Mouse (Mus musculus): Measurements from ENCODE around the gene Tbc1d7. TPM values are rescaled to one million over a fixed set of nuclear protein-coding genes. Genes with fewer than 3 reads are reported as not detected.
A peak's percentile ranks its signal among the peaks of the same experiment; 100 is the strongest.

Tbc1d7 gene
- polyA plus RNA-seq (2015; fragmentation: Nextera tagmentation; extraction: Ambion mirVana): 85.2 and 85.7 TPM in 2 replicates

GRCm38 (mm10) chr13:43171020-43171710, at the start of gene Tbc1d7:
Gene Tbc1d7 (minus strand): TSS chr13:43171501.
- WGBS: under 1% methylated on average over 48 of the region's 48 CpGs

DNA sequence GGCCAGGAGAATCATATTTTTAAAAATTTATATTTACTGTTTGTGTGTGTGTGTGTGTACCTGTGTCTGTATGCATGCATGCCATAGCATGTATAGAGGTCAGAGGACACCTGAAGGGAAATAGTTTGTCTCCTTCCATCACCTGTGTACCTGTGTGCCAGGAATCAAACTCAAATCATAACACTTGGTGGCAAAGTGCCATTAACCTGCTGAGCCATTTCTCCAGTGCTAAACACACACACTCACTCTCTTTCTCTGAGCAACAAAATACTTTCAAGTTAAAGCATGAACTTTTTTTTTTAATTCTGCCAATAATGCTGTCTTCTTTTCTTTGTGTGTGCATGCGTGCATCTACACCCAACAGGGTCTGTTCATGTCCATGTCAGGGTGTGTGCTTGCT, 49.3 kb upstream of the Tbc1d7 start:
- Histone ChIP-seq H3K36me3 (no peaks in the 10 kb centered on the region), H3K27me3 (no peaks in the 10 kb centered on the region), H3K4me1 (replicated peaks) (peaks cover 17% of the 10 kb centered on the region), H3K4me2 (no peak overlapping the region), H3K9me3 (no peaks in the 10 kb centered on the region), H3K9ac (no peak overlapping the region), H3K4me3 (no peak overlapping the region), H3K27ac (no peak overlapping the region)
- ATAC-seq (ENCODE audit: low FRiP score): no peak
- 85% methylated on average over 1 of the region's 1 CpGs for WGBS

More at GRCm38 (mm10) chr13:43171020-43171710, at the start of gene Tbc1d7:
- Histone ChIP-seq H3K27me3 (no peaks in the 10 kb centered on the region), H3K9me3 (no peaks in the 10 kb centered on the region), H3K4me2 (peak within 1 kb of the TSS; percentile 61), H3K27ac (peak within 1 kb of the TSS; percentile 90), H3K36me3 (peaks cover 9% of the 10 kb centered on the region), H3K4me1 (replicated peaks) (peaks cover 12% of the 10 kb centered on the region), H3K9ac (peak within 1 kb of the TSS; percentile 86), H3K4me3 (peak within 1 kb of the TSS; percentile 65)
- peak; percentile 96 for ATAC-seq (ENCODE audit: low FRiP score)

DNA sequence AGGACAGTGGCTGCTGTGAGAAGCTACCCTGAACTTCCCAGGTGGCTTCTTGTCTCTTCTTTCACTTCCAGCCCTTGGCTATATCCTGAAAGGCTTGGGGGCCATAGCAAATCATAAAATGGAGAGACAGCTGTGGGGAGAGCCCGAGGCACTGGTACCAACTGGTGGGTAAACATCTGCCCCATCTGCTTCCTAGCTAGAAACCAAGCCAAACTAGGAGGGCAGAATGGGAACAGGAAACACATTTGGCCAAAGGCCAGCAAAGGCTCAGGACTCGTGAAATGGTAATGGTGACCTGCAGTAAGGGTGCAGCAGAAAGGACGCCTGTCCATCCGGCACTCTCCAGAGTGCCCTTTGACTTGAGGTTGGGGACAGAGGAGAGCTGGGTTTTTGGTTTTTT, 47.5 kb upstream of the Tbc1d7 start:
- Histone ChIP-seq H3K9ac (no peak overlapping the region), H3K4me2 (no peak overlapping the region), H3K36me3 (no peaks in the 10 kb centered on the region), H3K9me3 (no peaks in the 10 kb centered on the region), H3K27me3 (no peaks in the 10 kb centered on the region), H3K4me1 (replicated peaks) (peaks cover 29% of the 10 kb centered on the region), H3K27ac (peak overlapping the region; percentile 42; the same call in 1 of the 2 replicates), H3K4me3 (no peak overlapping the region)
- no peak for ATAC-seq (ENCODE audit: low FRiP score)
- WGBS: 61% methylated on average over 4 of the region's 4 CpGs

- Histone ChIP-seq H3K9ac (no peak overlapping the region), H3K4me1 (replicated peaks) (peaks cover 29% of the 10 kb centered on the region), H3K27me3 (no peaks in the 10 kb centered on the region), H3K27ac (peak overlapping the region; percentile 42; the same call in 1 of the 2 replicates), H3K4me2 (no peak overlapping the region), H3K4me3 (no peak overlapping the region), H3K36me3 (no peaks in the 10 kb centered on the region), H3K9me3 (no peaks in the 10 kb centered on the region)
- WGBS: 71% methylated on average over 4 of the region's 4 CpGs
- no peak for ATAC-seq (ENCODE audit: low FRiP score)
These were observed 47.0 kb upstream of the Tbc1d7 start for GRCm38 (mm10) chr13:43218284-43218683.

GRCm38 (mm10) chr13:43217686-43218085, 46.4 kb upstream of the Tbc1d7 start:
- Histone ChIP-seq H3K27ac (no peak overlapping the region), H3K4me2 (no peak overlapping the region), H3K27me3 (no peaks in the 10 kb centered on the region), H3K9me3 (no peaks in the 10 kb centered on the region), H3K4me1 (replicated peaks) (peaks cover 31% of the 10 kb centered on the region), H3K36me3 (no peaks in the 10 kb centered on the region), H3K4me3 (no peak overlapping the region), H3K9ac (no peak overlapping the region)
- ATAC-seq (ENCODE audit: low FRiP score): no peak
- 84% methylated on average over 4 of the region's 4 CpGs for WGBS

DNA sequence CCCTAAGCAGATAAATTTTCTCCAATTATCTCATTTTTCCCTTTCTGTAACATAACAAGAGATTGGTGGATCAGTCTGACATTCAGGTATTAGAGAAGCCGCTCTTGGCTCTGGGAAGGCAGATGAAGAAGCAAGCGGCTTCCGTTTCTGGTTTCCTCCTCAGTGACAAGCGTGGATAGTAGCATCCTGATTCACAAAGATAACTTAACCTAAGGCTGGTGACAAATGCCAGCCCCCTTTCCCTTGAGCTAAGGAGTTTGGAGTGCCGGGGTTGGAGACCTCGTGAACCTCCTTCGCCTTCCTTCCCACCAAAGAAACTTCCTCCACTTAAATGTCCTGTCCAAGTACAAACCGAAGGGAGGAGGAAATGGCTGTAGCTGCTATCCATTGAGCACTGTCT, 45.8 kb upstream of the Tbc1d7 start:
- peaks cover 34% of the 10 kb centered on the region for H3K4me1 ChIP-seq (replicated peaks)

GRCm38 (mm10) chr13:43215994-43216706, 44.8 kb upstream of the Tbc1d7 start:
- WGBS: 72% methylated on average over 9 of the region's 9 CpGs
- Histone ChIP-seq H3K27ac (peak overlapping the region; percentile 65), H3K9ac (no peak overlapping the region), H3K4me1 (replicated peaks) (peaks cover 34% of the 10 kb centered on the region), H3K27me3 (no peaks in the 10 kb centered on the region), H3K4me2 (no peak overlapping the region; the same call in 1 of the 2 replicates), H3K9me3 (no peaks in the 10 kb centered on the region), H3K36me3 (no peaks in the 10 kb centered on the region), H3K4me3 (no peak overlapping the region)
- ATAC-seq (ENCODE audit: low FRiP score): no peak

More for the DNA sequence above, 45.8 kb upstream of the Tbc1d7 start:
- H3K4me2 ChIP-seq: no peak overlapping the region
- no peaks in the 10 kb centered on the region for H3K27me3 ChIP-seq
- WGBS: 92% methylated on average over 8 of the region's 8 CpGs
- no peak overlapping the region for H3K9ac ChIP-seq
- no peak overlapping the region for H3K27ac ChIP-seq
- no peak for ATAC-seq (ENCODE audit: low FRiP score)
- H3K9me3 ChIP-seq: no peaks in the 10 kb centered on the region
- H3K4me3 ChIP-seq: no peak overlapping the region
- no peaks in the 10 kb centered on the region for H3K36me3 ChIP-seq

- H3K4me1 ChIP-seq (replicated peaks): peaks cover 34% of the 10 kb centered on the region
- H3K4me3 ChIP-seq: 0 out of 2 replicates have a peak overlapping the region, but pooled peaks have one; percentile 18
- no peaks in the 10 kb centered on the region for H3K36me3 ChIP-seq
- peak overlapping the region; percentile 65 for H3K27ac ChIP-seq
- ATAC-seq (ENCODE audit: low FRiP score): peak; percentile 81
- H3K27me3 ChIP-seq: no peaks in the 10 kb centered on the region
- H3K9me3 ChIP-seq: no peaks in the 10 kb centered on the region
- H3K4me2 ChIP-seq: peak overlapping the region; percentile 48
- no peak overlapping the region for H3K9ac ChIP-seq
- 22% methylated on average over 19 of the region's 19 CpGs for WGBS
These were observed 44.1 kb upstream of the Tbc1d7 start for GRCm38 (mm10) chr13:43215144-43215993.

DNA sequence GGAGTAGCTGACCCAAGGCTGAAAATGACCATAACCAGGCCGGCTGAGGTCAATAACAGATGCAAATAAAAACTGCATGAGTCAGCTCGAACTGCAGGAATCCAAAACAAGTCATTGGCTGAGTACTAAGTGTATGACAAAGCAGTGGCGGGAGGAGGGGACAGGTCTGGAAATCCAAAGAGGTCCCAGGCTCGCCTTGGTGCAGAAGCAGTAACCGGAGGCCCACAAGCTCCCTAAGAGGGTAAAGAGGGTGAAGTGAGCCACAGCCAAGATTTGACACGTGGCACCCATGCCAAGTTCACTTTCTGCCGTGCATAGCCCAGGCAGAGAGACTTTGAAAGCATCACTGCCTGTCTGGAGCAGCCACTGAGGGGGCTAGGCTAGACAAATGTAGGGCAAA, 41.0 kb upstream of the Tbc1d7 start:
- no peaks in the 10 kb centered on the region for H3K36me3 ChIP-seq
- H3K9ac ChIP-seq: no peak overlapping the region
- 57% methylated on average over 7 of the region's 7 CpGs for WGBS
- H3K4me1 ChIP-seq (replicated peaks): peaks cover 36% of the 10 kb centered on the region
- H3K27ac ChIP-seq: no peak overlapping the region
- ATAC-seq (ENCODE audit: low FRiP score): no peak
- H3K4me2 ChIP-seq: no peak overlapping the region
- H3K4me3 ChIP-seq: no peak overlapping the region
- no peaks in the 10 kb centered on the region for H3K27me3 ChIP-seq
- no peaks in the 10 kb centered on the region for H3K9me3 ChIP-seq

DNA sequence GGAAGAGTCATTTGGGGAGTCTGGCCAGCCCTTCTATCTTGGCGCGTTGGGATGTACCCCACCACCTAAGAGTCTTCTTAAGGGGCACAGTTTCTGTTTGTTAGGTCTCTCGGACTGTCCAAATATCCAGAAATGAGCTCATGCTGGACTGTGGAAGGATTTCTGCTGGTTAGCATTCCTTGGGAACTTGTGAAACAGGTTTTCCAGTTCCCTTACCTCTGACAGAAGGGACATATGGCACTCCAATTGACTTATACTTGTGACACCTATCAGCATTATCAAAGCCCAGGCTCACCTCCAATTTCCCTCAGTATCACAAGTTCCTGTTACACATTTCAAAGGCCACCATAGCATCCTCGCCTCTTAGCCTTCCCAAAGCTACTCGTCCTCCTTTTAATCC, 39.7 kb upstream of the Tbc1d7 start:
- Histone ChIP-seq H3K4me1 (replicated peaks) (peaks cover 37% of the 10 kb centered on the region), H3K27me3 (no peaks in the 10 kb centered on the region), H3K9me3 (no peaks in the 10 kb centered on the region), H3K4me2 (no peak overlapping the region), H3K27ac (no peak overlapping the region), H3K9ac (no peak overlapping the region), H3K36me3 (no peaks in the 10 kb centered on the region), H3K4me3 (no peak overlapping the region)
- 93% methylated on average over 5 of the region's 5 CpGs for WGBS
- ATAC-seq (ENCODE audit: low FRiP score): no peak

DNA sequence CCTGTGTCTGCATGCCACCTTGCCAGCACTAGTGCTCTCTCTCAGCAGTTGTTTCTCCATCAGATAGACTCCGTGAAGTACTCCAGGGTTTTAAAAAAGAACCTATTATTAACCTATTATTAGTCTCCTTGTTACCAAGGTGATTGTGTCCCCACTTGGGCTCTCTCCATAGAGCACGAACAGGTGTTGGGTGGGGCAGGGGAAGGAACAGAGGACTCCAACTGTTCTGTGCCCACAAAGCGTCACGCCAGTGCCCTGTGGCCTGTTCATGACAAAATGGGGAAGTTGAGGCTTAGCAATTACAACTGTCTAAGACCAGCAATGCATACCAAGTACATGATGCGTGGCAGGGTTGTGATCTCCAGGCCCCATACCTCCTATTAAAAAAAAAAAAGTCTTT, 38.3 kb upstream of the Tbc1d7 start:
- Histone ChIP-seq H3K36me3 (no peaks in the 10 kb centered on the region), H3K27ac (no peak overlapping the region), H3K9me3 (no peaks in the 10 kb centered on the region), H3K9ac (no peak overlapping the region), H3K27me3 (no peaks in the 10 kb centered on the region), H3K4me1 (replicated peaks) (peaks cover 29% of the 10 kb centered on the region), H3K4me2 (no peak overlapping the region), H3K4me3 (no peak overlapping the region)
- WGBS: 87% methylated on average over 5 of the region's 5 CpGs
- no peak for ATAC-seq (ENCODE audit: low FRiP score)

GRCm38 (mm10) chr13:43208914-43209439, 37.7 kb upstream of the Tbc1d7 start:
- Histone ChIP-seq H3K4me3 (no peak overlapping the region), H3K9me3 (no peaks in the 10 kb centered on the region), H3K36me3 (no peaks in the 10 kb centered on the region), H3K4me1 (replicated peaks) (peaks cover 27% of the 10 kb centered on the region), H3K27ac (no peak overlapping the region), H3K27me3 (no peaks in the 10 kb centered on the region), H3K9ac (peak overlapping the region; percentile 19; the same call in 1 of the 2 replicates), H3K4me2 (no peak overlapping the region)
- 33% methylated on average over 16 of the region's 16 CpGs for WGBS
- no peak for ATAC-seq (ENCODE audit: low FRiP score)
